Mouse (Mus musculus): ENCODE results near the gene Snap91.

Snap91 gene

GRCm38 (mm10) chr9:86813327-86813726, 67.1 kb downstream of the Snap91 start:
- DNase-seq (ENCODE audit: low spot score): no peak

DNA sequence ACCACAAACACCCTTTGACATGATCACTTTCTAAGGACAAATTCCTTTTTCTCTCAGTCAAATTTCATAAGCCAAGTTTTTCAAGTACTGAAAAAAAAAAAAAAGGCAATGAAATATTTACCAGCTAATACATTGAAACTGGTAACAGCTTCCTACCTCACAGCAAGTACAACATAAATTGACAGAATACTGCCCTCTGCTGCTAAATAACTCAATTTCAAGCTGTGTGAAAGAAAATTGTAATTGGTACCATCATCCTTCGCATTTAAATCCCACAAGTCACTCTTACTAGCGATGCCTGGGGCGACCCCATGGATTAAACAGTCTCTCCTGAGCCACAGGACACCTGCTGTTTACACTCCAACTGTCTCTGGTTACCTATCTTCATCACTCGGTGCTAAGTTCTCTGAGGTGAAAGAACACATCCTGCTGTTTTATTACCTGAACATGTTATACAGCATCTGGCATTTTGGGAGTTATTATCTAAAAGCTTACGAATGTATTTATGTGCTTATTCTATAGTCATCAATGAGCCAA, 69.7 kb downstream of the Snap91 start:
- DNase-seq (ENCODE audit: low spot score): no peak

- DNase-seq (ENCODE audit: low spot score): no peak
Observed at GRCm38 (mm10) chr9:86810213-86810612, 70.2 kb downstream of the Snap91 start.

- no peak for DNase-seq (ENCODE audit: low spot score)
Observed at GRCm38 (mm10) chr9:86800600-86801163, 79.8 kb downstream of the Snap91 start.

DNA sequence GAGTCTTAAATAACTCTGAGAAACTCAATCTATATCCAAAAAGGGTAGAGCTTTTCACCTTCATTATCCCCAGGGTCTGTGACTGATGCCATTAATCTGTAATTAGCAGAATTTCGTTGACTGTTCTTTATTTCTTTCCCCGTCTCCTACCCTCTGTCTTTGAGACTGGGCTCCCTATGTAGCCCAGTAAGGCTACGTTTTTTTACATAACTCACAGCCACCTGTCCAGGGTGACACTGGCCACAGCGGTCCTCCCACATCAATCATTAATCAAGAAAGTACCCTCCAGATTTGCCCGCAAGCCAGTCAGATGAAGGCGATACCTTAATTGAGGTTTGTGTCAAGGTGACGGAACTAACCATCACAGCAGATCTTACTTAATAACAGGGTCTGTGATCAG, 81.4 kb downstream of the Snap91 start:
- no peak for DNase-seq (ENCODE audit: low spot score)

GRCm38 (mm10) chr9:86798686-86799085, 81.8 kb downstream of the Snap91 start:
- no peak for DNase-seq (ENCODE audit: low spot score)

GRCm38 (mm10) chr9:86798129-86798528, 82.3 kb downstream of the Snap91 start:
- no peak for DNase-seq (ENCODE audit: low spot score)

GRCm38 (mm10) chr9:86797553-86797952, 82.9 kb downstream of the Snap91 start:
- DNase-seq (ENCODE audit: low spot score): no peak

DNA sequence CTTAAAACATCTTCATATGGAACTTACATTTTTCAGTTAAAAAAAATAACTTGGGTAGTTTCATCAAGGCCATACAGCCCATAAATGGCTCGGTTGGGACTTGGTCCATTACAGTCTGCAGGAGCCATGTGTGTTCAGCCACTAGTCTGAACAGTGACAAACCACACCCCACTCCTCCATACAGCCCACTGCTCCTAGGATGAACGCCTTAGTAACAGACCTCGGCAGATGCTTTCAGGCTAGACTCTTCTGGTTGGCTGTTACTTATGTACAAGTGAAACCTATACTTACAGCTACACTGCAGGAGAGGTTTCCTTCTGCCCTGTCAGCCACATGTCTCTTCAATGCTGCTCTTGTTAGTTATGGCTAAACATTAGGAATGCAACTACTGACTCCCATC, 85.2 kb downstream of the Snap91 start:
- no peak for DNase-seq (ENCODE audit: low spot score)

DNA sequence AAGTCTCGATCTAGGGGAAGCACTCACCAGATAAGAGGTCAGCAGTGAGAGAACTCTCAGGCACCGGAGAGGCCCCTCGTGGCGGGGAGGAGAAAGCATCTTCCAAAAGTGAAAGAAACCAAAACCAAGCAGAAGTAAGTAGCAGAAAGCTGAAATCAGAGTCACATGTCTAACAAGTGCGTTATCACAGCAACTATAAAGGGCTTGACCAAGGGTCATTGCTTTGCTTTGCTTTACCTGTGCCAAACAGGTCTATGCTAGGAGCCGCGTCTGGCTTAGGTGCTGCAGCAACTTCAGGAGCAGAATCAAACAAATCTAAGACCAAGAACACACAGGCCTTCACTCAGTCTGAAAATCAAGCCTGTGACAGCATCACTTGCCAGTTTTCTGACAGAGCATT, 88.5 kb downstream of the Snap91 start:
- DNase-seq (ENCODE audit: low spot score): no peak

GRCm38 (mm10) chr9:86789186-86789585, 91.3 kb downstream of the Snap91 start:
- no peak for DNase-seq (ENCODE audit: low spot score)

DNA sequence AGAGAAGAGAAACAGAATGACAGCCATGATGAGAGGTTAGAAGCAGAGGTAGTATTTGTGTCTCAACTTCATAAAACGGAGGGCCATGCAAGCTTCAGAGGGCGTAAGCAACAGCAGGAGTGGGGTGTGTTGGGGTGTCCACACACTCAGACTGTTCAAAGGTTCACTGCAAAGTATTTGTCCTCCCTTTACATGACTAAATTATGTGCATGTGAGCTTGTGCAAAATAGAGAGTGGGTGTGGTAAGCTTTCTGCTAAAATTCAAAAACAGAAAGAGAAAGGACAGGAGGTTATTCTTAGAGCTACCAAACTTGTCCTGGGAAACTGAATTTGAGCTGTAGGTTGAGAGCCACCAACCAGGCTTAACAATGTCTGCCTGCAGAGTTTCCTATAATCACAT, 97.6 kb downstream of the Snap91 start:
- no peak for DNase-seq (ENCODE audit: low spot score)

DNA sequence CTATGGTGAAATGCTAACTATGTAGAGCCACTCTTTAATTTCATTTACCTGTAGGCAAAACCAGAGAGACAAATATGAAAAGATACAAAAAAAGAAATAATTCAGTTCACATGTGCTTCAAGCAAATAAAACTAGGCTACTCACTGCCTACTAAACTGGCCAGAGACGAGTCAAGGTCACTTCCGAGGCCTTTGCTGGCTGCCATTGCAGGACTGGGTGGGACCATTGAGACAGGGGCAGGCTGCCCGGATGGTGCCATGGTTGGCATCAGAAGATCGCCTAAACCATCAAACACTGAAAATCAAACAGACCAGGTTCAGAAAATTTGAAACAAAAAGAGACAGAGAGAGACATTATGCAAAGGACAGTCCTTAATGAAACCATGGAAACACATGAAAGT, 99.0 kb downstream of the Snap91 start:
- DNase-seq (ENCODE audit: low spot score): no peak

- DNase-seq (ENCODE audit: low spot score): no peak
Observed at GRCm38 (mm10) chr9:86778212-86778611, 102.2 kb downstream of the Snap91 start.

DNA sequence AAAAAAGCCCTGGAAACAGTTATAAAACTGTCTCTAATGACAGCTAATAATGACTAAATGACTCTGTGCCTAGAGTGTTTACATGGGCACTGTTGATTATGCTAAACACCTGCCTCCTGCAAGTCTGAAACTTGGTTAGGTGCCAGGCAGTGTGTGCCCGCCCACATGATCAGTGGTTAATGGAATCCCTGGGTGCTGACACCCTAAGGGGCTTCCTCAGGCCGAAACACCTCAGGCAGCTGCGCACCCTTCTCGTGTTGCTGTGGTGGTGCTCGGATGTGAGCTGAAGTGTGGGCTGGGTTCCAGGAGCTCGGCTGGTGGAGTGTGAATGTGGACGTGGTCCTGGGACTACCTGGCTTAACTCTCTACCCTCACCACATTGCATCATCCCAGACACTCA, 103.1 kb downstream of the Snap91 start:
- DNase-seq (ENCODE audit: low spot score): no peak

DNA sequence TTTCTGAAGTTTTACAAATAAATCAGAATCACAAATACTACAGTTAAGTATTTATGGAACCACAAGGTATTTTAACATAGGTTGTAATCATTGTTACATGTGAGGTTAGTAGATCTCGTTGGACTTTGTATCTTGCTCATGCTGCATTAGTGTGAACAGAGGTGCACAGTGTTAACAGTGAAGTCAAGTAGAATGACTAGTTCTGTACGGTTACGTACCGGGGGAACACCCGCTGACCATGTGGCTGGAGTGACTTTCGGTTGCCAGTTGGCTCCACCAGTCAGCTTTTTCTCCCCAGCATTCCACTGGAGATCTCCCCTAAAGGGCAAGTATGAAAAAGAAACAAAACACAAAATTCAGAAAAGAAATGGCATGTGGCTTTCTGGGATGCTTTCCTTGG, 105.1 kb downstream of the Snap91 start:
- DNase-seq (ENCODE audit: low spot score): no peak

DNA sequence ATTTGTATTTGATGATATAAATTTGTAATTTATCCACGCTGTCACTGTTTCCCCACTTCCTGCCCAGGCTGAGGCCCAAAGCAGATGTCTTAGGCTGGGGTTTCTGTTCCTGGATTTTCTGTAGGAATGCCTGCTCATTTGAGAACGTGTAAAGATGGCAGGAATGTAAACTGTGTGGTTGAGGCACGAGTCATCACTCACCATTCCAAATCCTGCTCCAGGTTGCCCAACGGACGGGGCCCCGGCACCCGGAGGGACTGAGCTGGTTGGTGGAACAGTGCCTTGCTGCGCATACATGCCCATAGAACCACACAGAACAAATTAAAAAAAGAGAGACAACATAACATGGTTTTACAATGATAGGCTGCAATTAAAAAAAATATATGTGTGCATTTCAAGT, 106.5 kb downstream of the Snap91 start:
- no peak for DNase-seq (ENCODE audit: low spot score)

DNA sequence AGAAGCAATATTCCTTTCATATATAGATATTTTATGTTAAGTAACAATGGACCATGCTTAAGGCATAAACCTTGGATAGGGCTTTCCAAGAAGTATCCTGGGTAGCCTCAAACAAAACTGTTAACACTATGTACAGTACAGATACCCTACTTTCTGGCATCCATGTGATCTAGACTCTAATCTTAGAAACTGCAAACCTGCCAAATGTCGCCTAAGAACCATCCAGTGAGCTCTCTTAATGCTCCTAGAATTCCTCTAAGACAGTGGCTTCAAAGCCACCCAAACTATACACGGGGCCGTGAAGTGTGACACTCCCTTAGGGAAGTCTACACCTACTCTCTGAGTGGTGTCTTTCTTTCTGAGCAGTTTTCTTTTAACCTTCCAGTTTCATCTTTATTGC, 107.6 kb downstream of the Snap91 start:
- DNase-seq (ENCODE audit: low spot score): no peak

DNA sequence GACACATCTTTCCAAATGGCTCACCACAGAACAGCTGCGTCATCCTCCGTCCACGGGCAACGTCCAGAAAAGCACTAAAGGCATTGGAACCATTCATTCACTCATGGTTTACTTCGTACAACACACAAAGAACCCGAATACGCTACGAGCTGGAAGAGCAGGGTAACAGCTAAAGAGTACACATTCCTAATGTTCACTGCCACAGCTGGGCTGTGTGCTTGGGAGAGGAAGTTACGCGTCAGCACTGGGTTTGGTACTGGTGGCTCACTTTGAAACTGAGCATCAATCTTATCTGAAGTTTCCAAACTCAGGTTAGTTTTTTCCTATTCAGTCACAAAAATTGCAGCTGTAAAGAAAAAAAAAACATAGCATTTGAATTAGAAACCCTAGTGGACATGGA, 113.5 kb downstream of the Snap91 start:
- DNase-seq (ENCODE audit: low spot score): no peak

GRCm38 (mm10) chr9:86764002-86764401, 116.5 kb downstream of the Snap91 start:
- DNase-seq (ENCODE audit: low spot score): no peak

DNA sequence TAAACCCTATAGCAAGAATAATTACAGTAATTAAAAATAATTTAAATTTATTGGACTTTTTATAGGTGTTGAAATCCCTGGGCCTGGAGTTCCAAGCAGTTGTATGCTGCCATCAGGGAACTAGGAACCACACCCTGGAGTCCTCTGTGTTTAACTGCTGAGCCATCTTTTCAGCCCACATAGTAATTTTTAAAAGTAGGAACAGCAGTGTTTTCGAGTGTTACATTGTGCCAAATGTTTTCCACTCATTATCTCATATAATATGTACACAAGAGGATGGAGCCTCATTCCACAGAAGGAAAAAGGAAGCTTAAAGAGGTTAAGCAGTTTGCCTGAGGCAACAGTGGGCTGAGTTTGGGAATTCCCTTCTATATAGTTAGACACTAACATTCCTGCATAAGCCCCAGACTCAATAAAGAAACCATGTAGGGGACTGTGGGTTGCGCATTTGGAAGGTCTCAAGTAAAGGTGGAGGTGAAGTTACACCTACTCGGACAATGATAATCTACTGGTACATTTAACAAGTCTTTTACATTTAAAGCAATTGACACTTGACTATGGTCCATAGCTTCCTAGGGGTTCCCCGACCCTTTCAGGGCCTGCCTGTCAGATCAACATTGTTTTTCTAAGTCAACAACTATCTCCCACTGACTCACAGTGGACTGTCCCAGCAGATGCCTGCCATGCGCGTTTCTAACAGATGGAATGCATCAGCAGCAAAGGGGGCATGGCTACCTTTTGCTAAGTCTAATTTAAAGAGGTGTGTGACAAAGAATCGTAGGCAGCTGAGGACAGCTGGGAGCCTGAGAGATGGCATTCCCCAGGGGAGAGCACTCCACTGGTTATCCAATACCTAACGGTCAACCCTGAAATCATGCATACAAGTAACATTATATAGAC, 117.7 kb downstream of the Snap91 start:
- no peak for DNase-seq (ENCODE audit: low spot score)

GRCm38 (mm10) chr9:86745926-86746581, 134.4 kb downstream of the Snap91 start:
- DNase-seq (ENCODE audit: low spot score): peak; percentile 68

GRCm38 (mm10) chr9:86744041-86744440, 136.4 kb downstream of the Snap91 start:
- no peak for DNase-seq (ENCODE audit: low spot score)

All from ovary, adult 18-20 months (tissue).